Mouse (Mus musculus) heart, embryonic 15.5 days (tissue): ENCODE data around the gene Sept5. TPM values are rescaled to one million over a fixed set of nuclear protein-coding genes. Genes with fewer than 3 reads are reported as not detected.

ENCODE experiments used
- ATAC-seq: fragments of 200-750 bp; cut with Nextera tagmentation; replicated peaks from 2 replicates; pipeline ENCODE4 v1.8.0; 2017; ENCODE audit warnings: low read depth, moderate TSS enrichment; ENCODE audit not compliant: insufficient number of reproducible peaks, insufficient read depth, low FRiP score
- H3K27ac ChIP-seq: fragments of 300-500 bp; sonication (generic); 2 replicates; pipeline ENCODE4 v1.5.1; 2015; ENCODE audit warnings: mild to moderate bottlenecking, inconsistent platforms
- H3K27me3 ChIP-seq: fragments of 300-500 bp; sonication (generic); 2 replicates; pipeline ENCODE4 v1.6.1; 2015; ENCODE audit warnings: inconsistent platforms
- H3K36me3 ChIP-seq: fragments of 300-500 bp; sonication (generic); 2 replicates; pipeline ENCODE4 v1.6.1; 2015; ENCODE audit warnings: mild to moderate bottlenecking, inconsistent platforms
- H3K4me1 ChIP-seq: fragments of 300-500 bp; sonication (generic); replicated peaks from 2 replicates; pipeline ENCODE4 v1.6.1; 2015; ENCODE audit warnings: inconsistent platforms
- H3K4me2 ChIP-seq: fragments of 300-500 bp; sonication (generic); 2 replicates; pipeline ENCODE4 v1.6.1; 2015; ENCODE audit warnings: inconsistent platforms, mild to moderate bottlenecking, moderate library complexity
- H3K4me3 ChIP-seq: fragments of 300-500 bp; sonication (generic); 2 replicates; pipeline ENCODE4 v1.5.1; 2015; ENCODE audit warnings: mild to moderate bottlenecking, inconsistent platforms
- H3K9ac ChIP-seq: fragments of 300-500 bp; sonication (generic); 2 replicates; pipeline ENCODE4 v1.6.1; 2015; ENCODE audit warnings: mild to moderate bottlenecking, inconsistent platforms
- H3K9me3 ChIP-seq: fragments of 300-500 bp; sonication (generic); replicated peaks from 2 replicates; pipeline ENCODE4 v1.6.1; 2016; ENCODE audit warnings: inconsistent platforms
- WGBS: fragments of 180-500 bp; shearing (Covaris S2); methylation state at CpG from one replicate; pipeline ENCODE4 v1.1.7; 2015; ENCODE audit warnings: mixed read lengths; 5-methylcytosine and 5-hydroxymethylcytosine counted together
- polyA plus RNA-seq: library from polyadenylated mRNA; unstranded; fragments of >200 nt; fragmentation: Nextera tagmentation; extraction: Ambion mirVana; gene quantifications from 2 replicates; pipeline ENCODE4 v1.2.1, GENCODE M21; 2015

Gene Sept5
- 8.1 and 14.8 TPM in 2 replicates for polyA plus RNA-seq

DNA sequence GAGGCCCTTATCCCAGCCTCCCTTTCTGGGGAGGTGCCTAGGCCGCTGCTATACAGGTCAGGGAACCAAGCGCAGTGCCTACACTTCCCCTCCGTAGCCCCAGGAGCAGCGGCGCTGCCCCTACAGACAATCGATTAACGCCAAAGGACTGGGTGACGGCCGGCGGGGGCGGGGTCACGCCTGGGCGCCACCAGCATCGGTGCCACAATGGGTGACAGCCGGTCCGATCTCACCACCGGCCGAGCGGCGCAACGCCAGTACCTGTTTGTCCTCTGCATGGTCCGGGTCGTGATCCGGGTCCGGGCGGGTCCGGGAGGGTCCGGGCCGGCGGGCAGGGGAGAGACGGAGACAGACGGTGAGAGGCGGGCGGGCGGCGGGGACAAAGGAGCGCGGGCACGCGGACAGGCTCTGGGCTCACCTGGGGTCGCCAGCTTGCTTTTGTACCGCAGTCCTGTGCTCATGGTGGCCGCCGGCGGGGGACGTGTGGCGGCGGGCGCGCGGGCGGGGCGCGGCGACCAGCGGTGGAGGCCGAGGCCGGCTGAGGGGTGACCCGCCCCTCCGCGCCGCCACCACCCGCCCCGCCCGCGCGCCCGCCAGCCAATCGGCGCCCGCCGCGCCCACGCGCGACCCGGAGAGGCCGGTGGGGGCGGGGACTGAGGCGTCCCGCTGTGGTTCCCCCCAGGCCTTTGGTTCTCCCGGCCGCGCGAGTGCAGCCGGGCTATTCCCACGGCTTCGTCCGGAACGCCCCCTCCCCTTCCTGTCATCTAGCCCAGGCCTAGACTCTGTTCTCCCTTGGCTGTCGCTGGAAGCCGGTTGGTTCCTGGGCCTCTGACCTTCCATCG, at the start of gene Sept5:
Gene Sept5, minus strand, starts transcription at position 565 of the 842 bp plus-strand sequence.
- Histone ChIP-seq H3K36me3 (no peaks in the 10 kb centered on the region), H3K27me3 (peaks cover 66% of the 10 kb centered on the region), H3K9ac (peak within 1 kb of the TSS; percentile 72), H3K4me3 (peak within 1 kb of the TSS; percentile 79), H3K27ac (no peak within 1 kb of the TSS), H3K9me3 (no peaks in the 10 kb centered on the region), H3K4me1 (peaks cover 30% of the 10 kb centered on the region), H3K4me2 (peak within 1 kb of the TSS; percentile 98)
- WGBS, result under 1% methylated on average over 76 of the region's 93 CpGs
- ATAC-seq, result peak; percentile 45

DNA sequence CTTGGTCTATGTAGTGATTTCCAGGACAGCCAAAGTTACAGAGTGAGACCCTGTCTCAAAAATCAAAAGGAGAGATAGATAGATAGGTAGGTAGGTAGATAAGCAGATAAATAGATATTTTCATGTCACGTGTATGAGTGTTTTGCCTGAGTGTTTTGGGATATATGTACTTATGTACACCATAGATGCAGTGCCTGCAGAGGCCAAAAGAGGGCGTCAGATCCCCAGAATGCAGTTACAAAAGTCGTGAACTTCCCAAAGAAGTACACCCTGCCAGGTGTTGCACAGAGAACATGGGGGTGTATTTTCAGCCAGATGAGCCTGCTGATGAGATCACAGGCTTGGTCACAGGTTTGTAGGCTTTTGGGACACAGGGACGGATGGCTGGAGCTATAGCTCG, 49.4 kb upstream of the Sept5 start:
- H3K4me2 ChIP-seq, result no peak overlapping the region
- peaks cover 4% of the 10 kb centered on the region; the same call in 1 of the 2 replicates for H3K4me1 ChIP-seq
- H3K9ac ChIP-seq, result no peak overlapping the region
- 48% methylated on average over 5 of the region's 5 CpGs for WGBS
- no peak overlapping the region for H3K27ac ChIP-seq
- no peak overlapping the region for H3K4me3 ChIP-seq
- H3K27me3 ChIP-seq, result no peaks in the 10 kb centered on the region
- no peaks in the 10 kb centered on the region for H3K36me3 ChIP-seq
- no peaks in the 10 kb centered on the region for H3K9me3 ChIP-seq
- no peak for ATAC-seq

GRCm38 (mm10) chr16:18677746-18678679, 48.3 kb upstream of the Sept5 start:
- 36% methylated on average over 17 of the region's 17 CpGs for WGBS
- H3K36me3 ChIP-seq, result no peaks in the 10 kb centered on the region
- no peaks in the 10 kb centered on the region for H3K27me3 ChIP-seq
- no peaks in the 10 kb centered on the region for H3K9me3 ChIP-seq
- no peak overlapping the region for H3K4me3 ChIP-seq
- H3K4me1 ChIP-seq, result no peaks in the 10 kb centered on the region
- H3K4me2 ChIP-seq, result no peak overlapping the region
- no peak overlapping the region for H3K27ac ChIP-seq
- H3K9ac ChIP-seq, result no peak overlapping the region
- no peak for ATAC-seq

DNA sequence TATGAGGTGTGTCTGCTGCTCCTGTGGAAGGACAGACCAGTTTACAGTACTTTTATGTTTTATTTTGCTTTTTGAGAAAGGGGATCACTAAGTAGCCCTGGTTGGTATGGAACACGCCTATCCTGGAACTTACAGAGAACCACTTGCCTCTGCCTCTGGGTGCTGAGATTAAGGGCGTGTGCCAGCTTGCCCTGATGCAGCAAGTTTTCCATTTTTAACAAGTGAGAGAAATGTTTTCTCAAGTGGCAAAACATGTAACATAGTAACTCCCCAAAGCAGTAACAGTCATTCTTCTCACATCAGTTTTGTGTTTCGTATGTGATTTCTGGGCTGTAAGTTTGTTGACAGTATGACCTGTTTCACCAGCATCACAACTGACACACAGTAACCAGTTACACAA, 43.3 kb upstream of the Sept5 start:
- WGBS, result 74% methylated on average over 3 of the region's 3 CpGs
- ATAC-seq, result no peak
- H3K4me1 ChIP-seq, result no peaks in the 10 kb centered on the region
- no peak overlapping the region for H3K4me3 ChIP-seq
- no peak overlapping the region for H3K4me2 ChIP-seq
- no peak overlapping the region for H3K9ac ChIP-seq
- H3K9me3 ChIP-seq, result no peaks in the 10 kb centered on the region
- H3K27me3 ChIP-seq, result 0 out of 2 replicates have a peak, but pooled peaks cover 4% of the 10 kb centered on the region
- no peak overlapping the region for H3K27ac ChIP-seq
- no peaks in the 10 kb centered on the region for H3K36me3 ChIP-seq

- Histone ChIP-seq H3K36me3 (no peaks in the 10 kb centered on the region), H3K9ac (no peak overlapping the region), H3K4me1 (no peaks in the 10 kb centered on the region), H3K9me3 (no peaks in the 10 kb centered on the region), H3K27me3 (0 out of 2 replicates have a peak, but pooled peaks cover 4% of the 10 kb centered on the region), H3K27ac (no peak overlapping the region), H3K4me2 (no peak overlapping the region), H3K4me3 (no peak overlapping the region)
- no peak for ATAC-seq
- WGBS, result 51% methylated on average over 5 of the region's 5 CpGs
These were observed 42.3 kb upstream of the Sept5 start for GRCm38 (mm10) chr16:18672027-18672426.

DNA sequence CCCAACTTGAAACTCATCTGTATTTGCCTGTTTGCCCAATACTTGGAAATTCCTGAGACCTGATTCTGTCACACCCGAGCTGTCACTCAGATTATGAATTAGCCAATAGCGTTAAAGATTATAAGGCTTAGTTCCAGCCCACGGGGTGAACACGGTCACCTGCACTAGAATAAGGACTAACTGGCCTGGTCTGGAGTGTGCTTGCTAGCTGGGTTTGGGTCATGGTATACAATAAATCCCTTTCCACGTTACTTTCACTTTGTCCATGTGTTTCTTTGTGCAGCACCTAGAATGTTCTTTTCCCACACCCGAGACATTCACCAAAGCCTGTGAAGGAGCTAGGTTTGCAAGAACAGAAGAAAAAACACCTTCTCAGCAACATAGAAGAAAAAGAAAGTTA, 40.2 kb upstream of the Sept5 start:
- H3K4me1 ChIP-seq, result no peaks in the 10 kb centered on the region
- H3K4me3 ChIP-seq, result no peak overlapping the region
- no peaks in the 10 kb centered on the region for H3K36me3 ChIP-seq
- 69% methylated on average over 6 of the region's 6 CpGs for WGBS
- H3K9me3 ChIP-seq, result no peaks in the 10 kb centered on the region
- no peak overlapping the region for H3K27ac ChIP-seq
- 0 out of 2 replicates have a peak, but pooled peaks cover 4% of the 10 kb centered on the region for H3K27me3 ChIP-seq
- no peak overlapping the region for H3K4me2 ChIP-seq
- ATAC-seq, result no peak
- no peak overlapping the region for H3K9ac ChIP-seq

GRCm38 (mm10) chr16:18658597-18658996, 28.8 kb upstream of the Sept5 start:
- no peak overlapping the region for H3K27ac ChIP-seq
- ATAC-seq, result no peak
- H3K27me3 ChIP-seq, result no peaks in the 10 kb centered on the region
- H3K4me1 ChIP-seq, result no peaks in the 10 kb centered on the region
- no peak overlapping the region for H3K4me3 ChIP-seq
- WGBS, result 70% methylated on average over 4 of the region's 4 CpGs
- no peaks in the 10 kb centered on the region for H3K9me3 ChIP-seq
- H3K9ac ChIP-seq, result no peak overlapping the region
- H3K4me2 ChIP-seq, result no peak overlapping the region
- no peaks in the 10 kb centered on the region for H3K36me3 ChIP-seq

DNA sequence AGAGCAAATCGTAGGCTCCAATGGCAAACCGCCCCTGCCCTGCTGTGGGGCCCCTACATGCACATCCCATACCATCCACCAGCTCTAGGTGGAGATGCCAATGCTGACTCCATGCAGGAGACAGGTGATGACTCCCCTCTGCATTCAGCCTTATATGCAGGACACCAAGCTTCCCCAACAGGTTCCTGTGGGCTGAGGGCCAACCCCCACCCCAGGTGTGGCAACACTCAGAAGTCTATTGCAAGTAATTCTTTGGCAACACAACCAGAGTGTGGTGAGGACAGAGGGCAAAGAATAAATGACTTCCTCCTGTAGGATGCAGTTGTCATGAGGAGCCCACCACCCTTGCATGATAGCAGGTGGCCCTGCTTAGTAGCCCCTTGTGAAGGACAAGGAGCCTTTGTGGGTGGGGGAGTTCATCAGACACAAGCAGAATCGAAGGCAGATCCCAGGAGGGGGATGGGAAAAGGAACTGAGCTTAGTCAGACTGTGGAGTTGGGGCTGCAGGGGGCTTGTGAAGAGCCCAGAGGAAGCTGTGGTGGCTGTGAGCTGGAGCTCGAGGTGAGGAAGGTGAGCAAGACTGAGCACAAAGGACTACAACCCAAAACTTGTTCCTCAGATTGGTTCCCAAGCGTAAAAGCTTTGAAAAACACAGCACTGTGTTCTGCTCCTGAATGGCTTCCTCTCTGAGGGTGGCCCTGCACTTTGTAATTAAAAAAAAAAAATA, 25.8 kb upstream of the Sept5 start:
- Histone ChIP-seq H3K4me2 (no peak overlapping the region), H3K4me3 (no peak overlapping the region), H3K36me3 (no peaks in the 10 kb centered on the region), H3K27ac (no peak overlapping the region), H3K9ac (no peak overlapping the region), H3K9me3 (no peaks in the 10 kb centered on the region), H3K4me1 (no peaks in the 10 kb centered on the region), H3K27me3 (no peaks in the 10 kb centered on the region)
- WGBS, result 58% methylated on average over 5 of the region's 5 CpGs
- ATAC-seq, result no peak

- Histone ChIP-seq H3K27me3 (no peaks in the 10 kb centered on the region), H3K9me3 (no peaks in the 10 kb centered on the region), H3K36me3 (no peaks in the 10 kb centered on the region), H3K4me3 (no peak overlapping the region), H3K27ac (no peak overlapping the region), H3K9ac (no peak overlapping the region), H3K4me1 (no peaks in the 10 kb centered on the region), H3K4me2 (no peak overlapping the region)
- WGBS, result 83% methylated on average over 6 of the region's 6 CpGs
- no peak for ATAC-seq
These were observed 23.8 kb upstream of the Sept5 start for GRCm38 (mm10) chr16:18653290-18654160.

- 55% methylated on average over 3 of the region's 3 CpGs for WGBS
- ATAC-seq, result no peak
These were observed 19.4 kb upstream of the Sept5 start for GRCm38 (mm10) chr16:18649126-18649525.

More at GRCm38 (mm10) chr16:18649126-18649525, 19.4 kb upstream of the Sept5 start:
- H3K27ac ChIP-seq, result no peak overlapping the region
- no peaks in the 10 kb centered on the region for H3K27me3 ChIP-seq
- H3K36me3 ChIP-seq, result no peaks in the 10 kb centered on the region
- no peak overlapping the region for H3K4me2 ChIP-seq
- H3K9ac ChIP-seq, result no peak overlapping the region
- H3K4me1 ChIP-seq, result no peaks in the 10 kb centered on the region
- H3K4me3 ChIP-seq, result no peak overlapping the region
- no peaks in the 10 kb centered on the region for H3K9me3 ChIP-seq
